Mouse (Mus musculus) liver, embryonic 12.5 days (tissue): ENCODE data around the gene Mecr. TPM values are rescaled to one million over a fixed set of nuclear protein-coding genes. Genes with fewer than 3 reads are reported as not detected.

Experiments used
- ATAC-seq: fragments of 200-750 bp; cut with Nextera tagmentation; 2 replicates; pipeline ENCODE4 v1.8.0; 2017; ENCODE audit warnings: moderate number of reproducible peaks, mild to moderate bottlenecking, moderate library complexity
- H3K27ac ChIP-seq: fragments of 300-500 bp; sonication (generic); 2 replicates; pipeline ENCODE4 v1.5.1; 2016; ENCODE audit warnings: mild to moderate bottlenecking
- H3K27me3 ChIP-seq: fragments of 300-500 bp; sonication (generic); replicated peaks from 2 replicates; pipeline ENCODE4 v1.6.1; 2016; ENCODE audit warnings: mild to moderate bottlenecking, moderate library complexity
- H3K36me3 ChIP-seq: fragments of 300-500 bp; sonication (generic); 2 replicates; pipeline ENCODE4 v1.6.1; 2016; ENCODE audit warnings: mild to moderate bottlenecking, moderate library complexity
- H3K4me1 ChIP-seq: fragments of 300-500 bp; sonication (generic); 2 replicates; pipeline ENCODE4 v1.6.1; 2016
- H3K4me2 ChIP-seq: fragments of 300-500 bp; sonication (generic); 2 replicates; pipeline ENCODE4 v1.6.1; 2016; ENCODE audit warnings: mild to moderate bottlenecking, moderate library complexity
- H3K4me3 ChIP-seq: fragments of 300-500 bp; sonication (generic); 2 replicates; pipeline ENCODE4 v1.5.1; 2016; ENCODE audit warnings: mild to moderate bottlenecking, moderate library complexity
- H3K9ac ChIP-seq: fragments of 300-500 bp; sonication (generic); 2 replicates; pipeline ENCODE4 v1.6.1; 2016; ENCODE audit warnings: mild to moderate bottlenecking, moderate library complexity
- H3K9me3 ChIP-seq: fragments of 300-500 bp; sonication (generic); replicated peaks from 2 replicates; pipeline ENCODE4 v1.6.1; 2016; ENCODE audit warnings: mild to moderate bottlenecking, moderate library complexity
- WGBS: fragments of 180-500 bp; shearing (Covaris S2); methylation state at CpG from one replicate; pipeline ENCODE4 v1.1.7; 2016; ENCODE audit not compliant: insufficient replicate concordance; 5-methylcytosine and 5-hydroxymethylcytosine counted together
- polyA plus RNA-seq: library from polyadenylated mRNA; unstranded; fragments of >200 nt; fragmentation: Nextera tagmentation; extraction: Ambion mirVana; gene quantifications from 2 replicates; pipeline ENCODE4 v1.2.1, GENCODE M21; 2016

The Mecr gene
- polyA plus RNA-seq, 1 experiment from 2014 or later = 49.4 TPM

DNA sequence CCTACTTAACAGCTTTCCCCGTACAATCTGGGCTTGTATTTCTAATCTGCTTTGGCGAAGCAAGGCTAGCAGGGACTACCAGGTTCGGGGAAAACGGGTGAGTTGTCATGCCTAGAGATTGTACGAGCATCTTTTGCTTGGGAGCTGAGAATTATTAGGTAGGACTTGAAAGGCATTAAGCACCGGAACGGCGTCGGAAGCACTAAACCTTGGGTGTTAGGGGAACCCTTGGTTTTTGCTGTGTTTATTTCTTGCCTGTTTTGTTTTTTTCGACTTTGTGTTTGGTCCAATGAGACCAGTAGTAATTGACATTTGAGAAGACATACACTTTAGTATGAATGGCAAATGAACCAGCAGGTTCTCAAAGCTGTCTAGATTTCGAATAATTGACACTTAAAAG, 31.3 kb downstream of the Mecr start:
- ATAC-seq = no peak
- Histone ChIP-seq H3K9me3 (no peaks in the 10 kb centered on the region), H3K36me3 (peaks cover 1% of the 10 kb centered on the region), H3K27me3 (no peaks in the 10 kb centered on the region), H3K27ac (peak overlapping the region; percentile 99), H3K4me1 (peaks cover 59% of the 10 kb centered on the region), H3K9ac (peak overlapping the region; percentile 100), H3K4me2 (peak overlapping the region; percentile 81), H3K4me3 (peak overlapping the region; percentile 98)
- 2% methylated on average over 11 of the region's 11 CpGs for WGBS

GRCm38 (mm10) chr4:131875242-131875641, 32.0 kb downstream of the Mecr start:
- H3K4me1 ChIP-seq = peaks cover 57% of the 10 kb centered on the region
- ATAC-seq = no peak
- peak overlapping the region; percentile 98 for H3K4me3 ChIP-seq
- no peaks in the 10 kb centered on the region for H3K9me3 ChIP-seq
- H3K4me2 ChIP-seq = peak overlapping the region; percentile 81
- WGBS = 30% methylated on average over 3 of the region's 3 CpGs
- H3K27me3 ChIP-seq = no peaks in the 10 kb centered on the region
- H3K27ac ChIP-seq = no peak overlapping the region
- H3K9ac ChIP-seq = peak overlapping the region; percentile 100
- no peaks in the 10 kb centered on the region; the same call in 1 of the 2 replicates for H3K36me3 ChIP-seq

GRCm38 (mm10) chr4:131876836-131877235, 33.6 kb downstream of the Mecr start:
- Histone ChIP-seq H3K4me2 (peak overlapping the region; percentile 81; the same call in 1 of the 2 replicates), H3K4me3 (no peak overlapping the region), H3K9me3 (no peaks in the 10 kb centered on the region), H3K4me1 (peaks cover 67% of the 10 kb centered on the region), H3K27me3 (no peaks in the 10 kb centered on the region), H3K36me3 (no peaks in the 10 kb centered on the region; the same call in 1 of the 2 replicates), H3K9ac (no peak overlapping the region), H3K27ac (no peak overlapping the region)
- ATAC-seq = no peak
- 55% methylated on average over 2 of the region's 2 CpGs for WGBS

DNA sequence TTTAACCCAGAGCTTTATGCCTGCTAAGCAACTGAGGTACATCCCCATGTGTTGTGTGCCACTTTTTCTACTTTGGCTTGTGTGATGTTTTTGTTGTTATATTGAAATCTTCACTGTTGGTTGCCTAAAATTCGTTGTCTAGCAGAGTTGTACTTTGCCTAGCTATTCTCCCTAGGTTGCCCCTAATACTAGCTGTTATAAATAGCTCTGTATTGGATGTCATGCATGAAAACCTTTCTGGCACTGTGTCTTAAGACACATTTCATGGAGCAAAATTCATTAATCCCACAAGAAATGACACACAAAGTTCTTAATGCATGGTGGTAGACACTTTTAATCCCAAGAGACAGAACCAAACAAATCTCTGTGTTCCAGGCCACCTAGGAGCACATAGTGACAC, 36.4 kb downstream of the Mecr start:
- Histone ChIP-seq H3K4me3 (no peak overlapping the region), H3K27me3 (no peaks in the 10 kb centered on the region), H3K4me2 (no peak overlapping the region), H3K36me3 (peaks cover 11% of the 10 kb centered on the region), H3K9ac (no peak overlapping the region), H3K27ac (no peak overlapping the region), H3K4me1 (peaks cover 76% of the 10 kb centered on the region), H3K9me3 (no peaks in the 10 kb centered on the region)
- ATAC-seq = no peak
- 88% methylated on average over 1 of the region's 1 CpGs for WGBS

GRCm38 (mm10) chr4:131881306-131881705, 38.0 kb downstream of the Mecr start:
- Histone ChIP-seq H3K4me1 (peaks cover 75% of the 10 kb centered on the region), H3K4me3 (no peak overlapping the region), H3K9me3 (no peaks in the 10 kb centered on the region), H3K27ac (peak overlapping the region; percentile 10; the same call in 1 of the 2 replicates), H3K36me3 (peaks cover 27% of the 10 kb centered on the region), H3K4me2 (no peak overlapping the region), H3K9ac (no peak overlapping the region), H3K27me3 (no peaks in the 10 kb centered on the region)
- ATAC-seq = no peak
- WGBS = 84% methylated on average over 7 of the region's 7 CpGs

- Histone ChIP-seq H3K4me3 (no peak overlapping the region), H3K27me3 (no peaks in the 10 kb centered on the region), H3K4me2 (no peak overlapping the region), H3K4me1 (peaks cover 77% of the 10 kb centered on the region), H3K9ac (no peak overlapping the region), H3K9me3 (no peaks in the 10 kb centered on the region), H3K36me3 (peaks cover 45% of the 10 kb centered on the region), H3K27ac (no peak overlapping the region)
- WGBS = 73% methylated on average over 6 of the region's 6 CpGs
- no peak for ATAC-seq
Observed at GRCm38 (mm10) chr4:131883571-131883970, 40.3 kb downstream of the Mecr start.

GRCm38 (mm10) chr4:131885376-131885775, 42.1 kb downstream of the Mecr start:
- no peak for ATAC-seq
- H3K27ac ChIP-seq = no peak overlapping the region
- H3K36me3 ChIP-seq = peaks cover 60% of the 10 kb centered on the region
- WGBS = 83% methylated on average over 6 of the region's 6 CpGs
- H3K4me3 ChIP-seq = no peak overlapping the region
- H3K9ac ChIP-seq = no peak overlapping the region
- H3K4me2 ChIP-seq = no peak overlapping the region
- H3K27me3 ChIP-seq = no peaks in the 10 kb centered on the region
- H3K4me1 ChIP-seq = peaks cover 84% of the 10 kb centered on the region
- H3K9me3 ChIP-seq = no peaks in the 10 kb centered on the region

GRCm38 (mm10) chr4:131888564-131888963, 45.3 kb downstream of the Mecr start:
- peak; percentile 91 for ATAC-seq
- Histone ChIP-seq H3K36me3 (peaks cover 86% of the 10 kb centered on the region), H3K4me3 (no peak overlapping the region), H3K4me1 (peaks cover 68% of the 10 kb centered on the region), H3K27me3 (no peaks in the 10 kb centered on the region), H3K9me3 (no peaks in the 10 kb centered on the region), H3K9ac (no peak overlapping the region), H3K4me2 (0 out of 2 replicates have a peak overlapping the region, but pooled peaks have one; percentile 24), H3K27ac (peak overlapping the region; percentile 57; the same call in 1 of the 2 replicates)
- 28% methylated on average over 1 of the region's 1 CpGs for WGBS

- Histone ChIP-seq H3K9ac (no peak overlapping the region), H3K9me3 (no peaks in the 10 kb centered on the region), H3K27ac (no peak overlapping the region), H3K4me1 (peaks cover 52% of the 10 kb centered on the region), H3K4me3 (no peak overlapping the region), H3K4me2 (no peak overlapping the region), H3K36me3 (peaks cover 86% of the 10 kb centered on the region), H3K27me3 (no peaks in the 10 kb centered on the region)
- WGBS = 69% methylated on average over 3 of the region's 3 CpGs
- no peak for ATAC-seq
Observed at GRCm38 (mm10) chr4:131890692-131891091, 47.4 kb downstream of the Mecr start.

DNA sequence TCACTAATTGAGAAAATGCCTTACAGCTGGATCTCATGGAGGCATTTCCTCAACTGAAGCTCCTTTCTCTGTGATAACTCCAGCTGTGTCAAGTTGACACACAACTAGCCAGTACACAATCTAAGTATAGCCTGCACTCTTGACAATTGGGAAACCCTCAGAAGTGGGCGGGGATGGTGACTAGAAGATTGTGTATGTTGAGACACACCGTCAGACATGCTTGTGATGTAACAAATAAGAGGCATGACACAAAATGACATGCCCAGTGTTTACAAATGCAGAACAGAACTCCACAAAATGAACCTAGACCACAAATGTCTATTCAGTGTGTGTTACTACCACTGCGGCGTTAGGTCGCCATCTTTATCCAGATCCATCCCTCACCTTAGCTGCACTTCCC, 53.8 kb downstream of the Mecr start:
- no peak overlapping the region for H3K27ac ChIP-seq
- no peak overlapping the region for H3K9ac ChIP-seq
- H3K9me3 ChIP-seq = no peaks in the 10 kb centered on the region
- no peaks in the 10 kb centered on the region for H3K4me1 ChIP-seq
- 91% methylated on average over 5 of the region's 5 CpGs for WGBS
- no peak overlapping the region for H3K4me3 ChIP-seq
- H3K4me2 ChIP-seq = no peak overlapping the region
- no peak for ATAC-seq
- no peaks in the 10 kb centered on the region for H3K27me3 ChIP-seq
- H3K36me3 ChIP-seq = peaks cover 85% of the 10 kb centered on the region

DNA sequence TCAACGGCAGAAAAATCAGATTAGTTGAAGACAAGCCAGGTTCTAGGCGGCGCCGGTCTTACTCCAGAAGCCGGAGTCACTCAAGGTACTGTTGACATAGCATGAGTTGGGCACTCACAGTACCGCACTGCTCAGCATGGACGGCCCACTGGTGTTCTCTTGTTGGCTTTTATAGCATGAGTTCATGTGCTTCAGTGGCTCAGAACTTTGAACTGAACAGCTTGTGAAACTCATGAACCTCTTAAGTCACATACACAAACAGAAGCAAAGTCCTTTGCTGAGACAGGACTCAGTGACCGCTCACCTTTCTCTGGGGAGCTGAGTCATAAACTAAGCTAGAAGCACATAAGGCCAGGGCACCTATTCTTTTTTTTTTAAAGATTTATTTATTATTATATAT, 54.5 kb downstream of the Mecr start:
- 90% methylated on average over 8 of the region's 8 CpGs for WGBS
- Histone ChIP-seq H3K36me3 (peaks cover 85% of the 10 kb centered on the region), H3K27me3 (no peaks in the 10 kb centered on the region), H3K9me3 (no peaks in the 10 kb centered on the region), H3K4me2 (no peak overlapping the region), H3K4me1 (no peaks in the 10 kb centered on the region), H3K9ac (no peak overlapping the region), H3K27ac (no peak overlapping the region), H3K4me3 (no peak overlapping the region)
- no peak for ATAC-seq

GRCm38 (mm10) chr4:131898503-131899179, 55.4 kb downstream of the Mecr start:
- Histone ChIP-seq H3K27me3 (no peaks in the 10 kb centered on the region), H3K4me2 (no peak overlapping the region), H3K27ac (no peak overlapping the region), H3K36me3 (peaks cover 79% of the 10 kb centered on the region), H3K4me3 (no peak overlapping the region), H3K4me1 (no peaks in the 10 kb centered on the region), H3K9me3 (no peaks in the 10 kb centered on the region), H3K9ac (no peak overlapping the region)
- no peak for ATAC-seq
- WGBS = 89% methylated on average over 12 of the region's 12 CpGs

GRCm38 (mm10) chr4:131899180-131899554, 55.9 kb downstream of the Mecr start:
- Histone ChIP-seq H3K4me2 (no peak overlapping the region), H3K9ac (no peak overlapping the region), H3K4me1 (no peaks in the 10 kb centered on the region), H3K36me3 (peaks cover 79% of the 10 kb centered on the region), H3K27me3 (no peaks in the 10 kb centered on the region), H3K9me3 (no peaks in the 10 kb centered on the region), H3K4me3 (no peak overlapping the region), H3K27ac (no peak overlapping the region)
- ATAC-seq = no peak
- WGBS = 88% methylated on average over 6 of the region's 6 CpGs
